Mouse (Mus musculus): Measurements from ENCODE around the gene Ncor1.
"Not testable (repeated sequence)": the region's sequence is repeated elsewhere in the genome, so short reads cannot be mapped to it uniquely, and the experiment has no call there.

The Ncor1 gene

GRCm38 (mm10) chr11:62470451-62470850, 12.1 kb upstream of the Ncor1 start:
- no peak for DNase-seq (ENCODE audit: low read depth, low spot score)

DNA sequence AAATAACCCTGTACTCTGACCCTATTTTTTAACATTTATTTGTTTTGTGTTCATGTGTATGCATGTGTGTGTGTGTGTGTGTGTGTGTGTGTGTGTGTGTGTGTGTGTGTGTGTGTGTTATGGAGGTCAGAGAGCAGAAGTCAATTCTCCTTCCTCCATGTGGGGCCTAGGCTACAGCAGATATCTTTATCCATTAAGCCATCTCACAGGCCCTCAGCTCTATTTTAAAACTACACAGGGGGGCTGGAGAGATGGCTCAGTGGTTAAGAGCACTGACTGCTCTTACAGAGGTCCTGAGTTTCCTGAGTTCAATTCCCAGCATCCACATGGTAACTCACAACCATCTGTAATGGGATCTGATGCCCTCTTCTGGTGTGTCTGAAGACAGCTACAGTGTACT, 8.9 kb upstream of the Ncor1 start:
- H3K36me3 ChIP-seq (ENCODE audit: control insufficient read depth, insufficient read depth, low read length, poor library complexity, severe bottlenecking); H3K27me3 ChIP-seq (ENCODE audit: control insufficient read depth, insufficient read depth, low read length, poor library complexity, severe bottlenecking); DNase-seq (ENCODE audit: low read depth, low spot score): not testable (repeated sequence)

More at GRCm38 (mm10) chr11:62470451-62470850, 12.1 kb upstream of the Ncor1 start:
- H3K36me3 ChIP-seq (ENCODE audit: control insufficient read depth, insufficient read depth, low read length, poor library complexity, severe bottlenecking): no peaks in the 10 kb centered on the region
- H3K27me3 ChIP-seq (ENCODE audit: control insufficient read depth, insufficient read depth, low read length, poor library complexity, severe bottlenecking): no peaks in the 10 kb centered on the region

DNA sequence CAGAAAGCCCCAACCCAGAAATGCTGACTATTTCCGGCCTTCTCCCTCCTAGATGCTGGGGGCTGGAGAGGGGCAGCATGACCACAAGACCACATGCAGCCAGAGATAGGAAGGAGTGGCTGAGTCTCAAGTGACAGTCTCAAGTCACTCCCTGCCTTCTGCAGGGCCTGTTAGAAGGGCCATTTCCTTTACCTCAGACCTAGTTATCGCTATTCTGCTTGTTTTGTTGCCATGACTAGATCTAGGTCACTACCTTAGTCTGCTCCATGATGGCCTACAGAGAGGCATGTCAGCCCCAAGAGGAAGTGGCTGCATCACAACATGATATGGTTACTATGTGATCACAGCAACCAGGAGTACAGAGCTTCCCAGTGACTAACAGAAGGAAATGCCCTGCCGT, 8.2 kb upstream of the Ncor1 start:
- peak; percentile 36 for DNase-seq (ENCODE audit: low read depth, low spot score)
- H3K36me3 ChIP-seq (ENCODE audit: control insufficient read depth, insufficient read depth, low read length, poor library complexity, severe bottlenecking): no peaks in the 10 kb centered on the region

GRCm38 (mm10) chr11:62465849-62466248, 7.5 kb upstream of the Ncor1 start:
- no peak for DNase-seq (ENCODE audit: low read depth, low spot score)
- Histone ChIP-seq H3K36me3 (ENCODE audit: control insufficient read depth, insufficient read depth, low read length, poor library complexity, severe bottlenecking) (no peaks in the 10 kb centered on the region), H3K27me3 (ENCODE audit: control insufficient read depth, insufficient read depth, low read length, poor library complexity, severe bottlenecking) (no peaks in the 10 kb centered on the region)

More for the DNA sequence above, 8.2 kb upstream of the Ncor1 start:
- H3K27me3 ChIP-seq (ENCODE audit: control insufficient read depth, insufficient read depth, low read length, poor library complexity, severe bottlenecking): no peaks in the 10 kb centered on the region

GRCm38 (mm10) chr11:62464696-62465095, 6.4 kb upstream of the Ncor1 start:
- DNase-seq (ENCODE audit: low read depth, low spot score): no peak
- H3K27me3 ChIP-seq (ENCODE audit: control insufficient read depth, insufficient read depth, low read length, poor library complexity, severe bottlenecking): no peaks in the 10 kb centered on the region
- no peaks in the 10 kb centered on the region for H3K36me3 ChIP-seq (ENCODE audit: control insufficient read depth, insufficient read depth, low read length, poor library complexity, severe bottlenecking)

DNA sequence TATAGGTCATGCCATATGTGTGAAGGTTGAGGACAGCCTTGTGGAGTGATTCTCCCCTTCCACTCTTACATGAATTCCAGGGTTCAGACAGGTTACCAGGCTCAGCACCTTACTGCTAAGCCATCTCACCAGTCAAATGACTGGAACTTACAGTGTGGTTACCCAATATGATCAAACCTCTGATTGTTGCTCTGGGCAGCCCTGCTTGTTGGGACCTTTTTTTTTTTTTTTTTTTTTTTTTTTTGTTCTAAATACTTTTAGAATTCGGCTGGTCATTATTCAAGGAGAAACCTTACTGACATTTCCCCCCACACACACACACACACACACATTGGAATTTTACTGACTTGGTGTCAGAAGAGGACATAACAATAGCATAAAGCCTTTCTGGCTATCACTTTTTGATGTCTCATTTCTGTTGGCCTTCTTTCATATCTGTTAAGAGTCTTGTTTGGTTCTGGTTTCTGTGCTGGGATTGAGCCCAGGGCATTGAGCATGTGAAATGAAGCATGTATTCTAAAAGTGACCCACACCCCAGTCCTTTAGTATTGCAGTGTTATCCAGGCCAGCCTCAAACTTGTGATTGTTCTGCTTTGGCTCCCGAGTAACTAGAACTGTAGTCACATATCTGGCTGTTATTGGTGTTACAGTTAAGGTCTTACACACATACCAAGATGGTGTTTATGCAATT, 5.0 kb upstream of the Ncor1 start:
- DNase-seq (ENCODE audit: low read depth, low spot score): no peak
- no peaks in the 10 kb centered on the region for H3K27me3 ChIP-seq (ENCODE audit: control insufficient read depth, insufficient read depth, low read length, poor library complexity, severe bottlenecking)
- no peaks in the 10 kb centered on the region for H3K36me3 ChIP-seq (ENCODE audit: control insufficient read depth, insufficient read depth, low read length, poor library complexity, severe bottlenecking)

- not testable (repeated sequence) for DNase-seq (ENCODE audit: low read depth, low spot score); H3K27me3 ChIP-seq (ENCODE audit: control insufficient read depth, insufficient read depth, low read length, poor library complexity, severe bottlenecking); H3K36me3 ChIP-seq (ENCODE audit: control insufficient read depth, insufficient read depth, low read length, poor library complexity, severe bottlenecking)
Observed at GRCm38 (mm10) chr11:62462529-62462928, 4.2 kb upstream of the Ncor1 start.

DNA sequence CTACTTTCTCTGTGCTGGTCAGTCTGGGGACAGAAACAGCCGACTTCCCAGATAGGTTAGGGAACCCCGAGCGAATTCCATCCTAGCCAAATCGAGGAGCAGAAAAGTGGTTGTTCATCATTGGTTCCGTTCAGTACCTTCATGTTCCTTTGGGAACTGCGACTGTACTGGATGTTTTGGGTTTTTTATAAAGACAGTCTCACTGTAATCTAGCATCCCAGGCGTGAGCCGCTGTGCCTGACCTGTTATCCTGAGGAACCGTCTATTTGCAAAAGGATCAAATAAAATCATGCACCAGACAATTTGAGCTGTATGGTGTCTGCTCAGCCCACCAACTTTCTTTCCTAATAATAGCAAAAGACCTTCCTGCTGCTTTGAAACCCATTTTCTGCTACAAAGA, 439 bp upstream of the Ncor1 start:
- Histone ChIP-seq H3K36me3 (ENCODE audit: control insufficient read depth, insufficient read depth, low read length, poor library complexity, severe bottlenecking) (no peaks in the 10 kb centered on the region), H3K27me3 (ENCODE audit: control insufficient read depth, insufficient read depth, low read length, poor library complexity, severe bottlenecking) (no peaks in the 10 kb centered on the region)
- DNase-seq (ENCODE audit: low read depth, low spot score): no peak

DNA sequence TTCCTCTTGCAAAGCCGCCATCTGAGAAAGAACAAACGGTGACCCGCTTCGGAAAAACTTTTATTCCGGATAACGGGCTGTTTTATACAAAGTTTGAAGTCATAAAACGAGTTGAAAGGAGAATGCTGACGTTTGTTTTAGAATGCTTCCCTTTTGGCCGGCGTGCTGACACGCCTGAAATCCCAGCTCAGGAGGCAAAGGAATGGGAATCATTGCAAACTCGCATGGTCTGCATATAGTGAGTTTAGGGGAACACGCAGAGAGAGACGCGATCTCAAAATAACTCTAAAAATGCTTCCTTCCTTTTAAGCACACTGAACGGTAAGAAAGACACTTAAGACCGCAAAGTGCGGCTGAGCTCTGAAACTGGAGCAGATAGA, 460 bp downstream of the Ncor1 start:
- no peaks in the 10 kb centered on the region for H3K27me3 ChIP-seq (ENCODE audit: control insufficient read depth, insufficient read depth, low read length, poor library complexity, severe bottlenecking)
- H3K36me3 ChIP-seq (ENCODE audit: control insufficient read depth, insufficient read depth, low read length, poor library complexity, severe bottlenecking): no peaks in the 10 kb centered on the region
- DNase-seq (ENCODE audit: low read depth, low spot score): no peak

GRCm38 (mm10) chr11:62457241-62457890, 975 bp downstream of the Ncor1 start:
- DNase-seq (ENCODE audit: low read depth, low spot score): peak; percentile 91
- H3K36me3 ChIP-seq (ENCODE audit: control insufficient read depth, insufficient read depth, low read length, poor library complexity, severe bottlenecking): no peaks in the 10 kb centered on the region
- H3K27me3 ChIP-seq (ENCODE audit: control insufficient read depth, insufficient read depth, low read length, poor library complexity, severe bottlenecking): no peaks in the 10 kb centered on the region

DNA sequence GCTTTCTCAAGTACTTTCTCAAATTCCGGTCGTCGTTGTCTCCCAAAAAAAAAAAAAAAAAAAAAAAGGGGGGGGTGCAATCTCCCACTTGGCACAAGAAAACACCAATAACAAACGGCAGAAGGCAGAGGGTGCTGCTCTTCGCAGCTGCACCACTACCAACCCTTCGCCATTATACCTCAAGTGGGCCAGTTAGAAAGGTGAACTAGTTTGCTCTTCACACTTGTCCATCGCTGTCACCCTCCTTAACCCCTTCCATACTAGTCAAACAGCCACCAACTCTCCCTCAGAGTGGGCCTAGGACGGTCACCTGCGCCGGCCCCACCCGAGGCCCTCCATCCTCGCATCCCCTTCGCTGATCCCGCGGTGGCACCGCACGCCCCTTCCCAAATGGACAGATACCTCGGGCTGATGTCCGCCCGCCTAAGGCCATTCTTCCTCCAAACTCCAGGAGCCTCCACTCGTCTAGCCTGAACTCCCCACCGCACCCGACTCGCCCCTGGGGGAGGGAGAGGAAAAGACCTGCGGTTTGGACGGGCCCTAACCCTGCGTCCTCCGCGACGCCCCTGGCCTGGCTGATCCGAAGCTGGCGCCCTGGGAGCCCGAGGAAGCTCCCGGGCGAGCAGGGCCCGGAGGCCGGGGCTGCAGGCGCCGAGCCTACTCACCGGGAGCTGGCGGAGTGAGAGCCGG, 1.7 kb downstream of the Ncor1 start:
- peak; percentile 54 for DNase-seq (ENCODE audit: low read depth, low spot score)
- H3K27me3 ChIP-seq (ENCODE audit: control insufficient read depth, insufficient read depth, low read length, poor library complexity, severe bottlenecking): no peaks in the 10 kb centered on the region
- H3K36me3 ChIP-seq (ENCODE audit: control insufficient read depth, insufficient read depth, low read length, poor library complexity, severe bottlenecking): no peaks in the 10 kb centered on the region; the same call in 1 of the 2 replicates

- H3K36me3 ChIP-seq (ENCODE audit: control insufficient read depth, insufficient read depth, low read length, poor library complexity, severe bottlenecking): no peaks in the 10 kb centered on the region; the same call in 1 of the 2 replicates
- no peak for DNase-seq (ENCODE audit: low read depth, low spot score)
Observed at GRCm38 (mm10) chr11:62456021-62456482, 2.3 kb downstream of the Ncor1 start.

GRCm38 (mm10) chr11:62455193-62455592, 3.1 kb downstream of the Ncor1 start:
- Histone ChIP-seq H3K36me3 (ENCODE audit: control insufficient read depth, insufficient read depth, low read length, poor library complexity, severe bottlenecking) (no peaks in the 10 kb centered on the region; the same call in 1 of the 2 replicates), H3K27me3 (ENCODE audit: control insufficient read depth, insufficient read depth, low read length, poor library complexity, severe bottlenecking) (no peaks in the 10 kb centered on the region)
- no peak for DNase-seq (ENCODE audit: low read depth, low spot score)

More at GRCm38 (mm10) chr11:62456021-62456482, 2.3 kb downstream of the Ncor1 start:
- H3K27me3 ChIP-seq (ENCODE audit: control insufficient read depth, insufficient read depth, low read length, poor library complexity, severe bottlenecking): no peaks in the 10 kb centered on the region

GRCm38 (mm10) chr11:62448971-62449370, 9.4 kb downstream of the Ncor1 start:
- no peak for DNase-seq (ENCODE audit: low read depth, low spot score)
- peaks cover 2% of the 10 kb centered on the region; the same call in 1 of the 2 replicates for H3K36me3 ChIP-seq (ENCODE audit: control insufficient read depth, insufficient read depth, low read length, poor library complexity, severe bottlenecking)

DNA sequence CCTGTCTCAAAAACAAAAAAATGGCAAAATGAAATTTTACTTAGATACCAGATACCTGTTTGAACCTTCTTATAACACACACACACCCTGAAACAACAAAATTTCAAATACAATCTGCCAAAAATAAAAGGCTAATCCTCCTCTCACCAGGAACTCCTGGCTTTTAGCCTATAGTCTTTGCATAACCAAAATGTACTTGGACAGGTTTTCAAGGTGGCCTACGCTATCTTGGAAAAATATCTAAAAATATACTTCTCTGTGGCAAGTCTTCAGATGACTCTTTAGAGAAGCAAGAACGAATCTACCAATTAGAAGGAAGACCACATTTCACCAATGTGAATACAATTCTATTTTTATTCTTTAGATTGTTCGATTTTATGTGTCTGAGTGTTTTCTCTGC, 12.5 kb downstream of the Ncor1 start:
- H3K36me3 ChIP-seq (ENCODE audit: control insufficient read depth, insufficient read depth, low read length, poor library complexity, severe bottlenecking): 0 out of 2 replicates have a peak, but pooled peaks cover 2% of the 10 kb centered on the region
- no peak for DNase-seq (ENCODE audit: low read depth, low spot score)
- H3K27me3 ChIP-seq (ENCODE audit: control insufficient read depth, insufficient read depth, low read length, poor library complexity, severe bottlenecking): no peaks in the 10 kb centered on the region

More at GRCm38 (mm10) chr11:62448971-62449370, 9.4 kb downstream of the Ncor1 start:
- no peaks in the 10 kb centered on the region for H3K27me3 ChIP-seq (ENCODE audit: control insufficient read depth, insufficient read depth, low read length, poor library complexity, severe bottlenecking)

All from splenic B cell, adult 2 months (primary cell).